Mouse (Mus musculus) small intestine, adult 2 months (tissue): ENCODE results near the gene Arnt2.

Experiments used
- CTCF ChIP-seq: fragments of 200-500 bp; IDR thresholded peaks from 2 replicates; pipeline ENCODE4 v1.5.1; 2012; ENCODE audit warnings: low read depth, mild to moderate bottlenecking, control low read depth, inconsistent platforms, low read length, moderate library complexity, mixed read lengths; ENCODE audit not compliant: insufficient replicate concordance, insufficient read length; ENCODE audit errors: extremely low read depth
- POLR2A ChIP-seq: fragments of 200-500 bp; IDR thresholded peaks from 2 replicates; pipeline ENCODE4 v1.6.1; 2012; ENCODE audit warnings: low read depth, mild to moderate bottlenecking, control low read depth, inconsistent platforms, low read length, moderate library complexity

GRCm38 (mm10) chr7:84434901-84435300 is 24.9 kb upstream of the Arnt2 start:
- TF ChIP-seq POLR2A (no peak), CTCF (no peak)
